Comparison of ENCODE assay signal across 8 mouse cellular contexts in genomic region chr17:34587423-34587811, GRCm38 (mm10). TPM values are rescaled to one million over a fixed set of nuclear protein-coding genes. Genes with fewer than 3 reads are reported as not detected.
DNase-seq lines count a peak whose midpoint lies in the region; ATAC-seq and TF ChIP-seq lines count a peak whose summit lies in the region.

No protein-coding gene starts in this region.

- no peak for TF ChIP-seq CTCF in liver, adult 2 months (IDR thresholded peaks at IDR 0.05; ENCODE audit: low read depth, low read length)

- under 1% methylated on average over 42 of the region's 50 CpGs for WGBS in heart, embryonic 11.5 days (ENCODE audit: insufficient replicate concordance)
- under 1% methylated on average over 48 of the region's 50 CpGs for WGBS in kidney, embryonic 16.5 days
- under 1% methylated on average over 48 of the region's 50 CpGs for WGBS in liver, adult 2 months

- H3K4me2 ChIP-seq in heart, embryonic 11.5 days = peak overlapping the region; percentile 99
- peak overlapping the region; percentile 95 for H3K4me2 ChIP-seq in kidney, embryonic 16.5 days (replicated peaks; ENCODE audit: low read depth, low read length)

- peaks cover 38% of the 10 kb centered on the region for H3K4me1 ChIP-seq in heart, embryonic 11.5 days (ENCODE audit: control insufficient read depth, insufficient read depth, low read length)
- H3K4me1 ChIP-seq in kidney, embryonic 16.5 days (ENCODE audit: insufficient read depth, low read length) = peaks cover 48% of the 10 kb centered on the region
- H3K4me1 ChIP-seq in liver, adult 2 months (ENCODE audit: control insufficient read depth, insufficient read depth, low read length) = peaks cover 10% of the 10 kb centered on the region

- no peaks in the 10 kb centered on the region for H3K36me3 ChIP-seq in heart, embryonic 11.5 days (ENCODE audit: control insufficient read depth, insufficient read depth, low read length)
- H3K36me3 ChIP-seq in kidney, embryonic 16.5 days (ENCODE audit: insufficient read depth, low read length) = no peaks in the 10 kb centered on the region
- no peaks in the 10 kb centered on the region for H3K36me3 ChIP-seq in liver, adult 2 months (ENCODE audit: control insufficient read depth, insufficient read depth, low read length)

- H3K27ac ChIP-seq in heart, embryonic 11.5 days (ENCODE audit: low read depth, low read length) = peak overlapping the region; percentile 93
- peak overlapping the region; percentile 98 for H3K27ac ChIP-seq in kidney, embryonic 16.5 days (ENCODE audit: low read length)
- H3K27ac ChIP-seq in liver, adult 2 months (replicated peaks; ENCODE audit: insufficient read depth, low read depth, low read length) = peak overlapping the region; percentile 94

- TF ChIP-seq POLR2A in liver, adult 2 months (IDR thresholded peaks at IDR 0.05; ENCODE audit: extremely low read depth, insufficient read depth, low read length) = peak; percentile 96

- H3K4me3 ChIP-seq in heart, embryonic 11.5 days (ENCODE audit: low read depth, low read length) = peak overlapping the region; percentile 60
- peak overlapping the region; percentile 68 for H3K4me3 ChIP-seq in kidney, embryonic 16.5 days (ENCODE audit: low read length)
- peak overlapping the region; percentile 83 for H3K4me3 ChIP-seq in liver, adult 2 months (ENCODE audit: insufficient read depth, low read depth, low read length)

- peak overlapping the region; percentile 96 for H3K9ac ChIP-seq in heart, embryonic 11.5 days (ENCODE audit: low read depth, low read length)
- peak overlapping the region; percentile 84 for H3K9ac ChIP-seq in kidney, embryonic 16.5 days (replicated peaks; ENCODE audit: low read length)
- H3K9ac ChIP-seq in liver, adult 2 months (ENCODE audit: low read depth, low read length) = peak overlapping the region; percentile 96

- peak; percentile 77 for ATAC-seq in erythroblast, adult 5-6 weeks (replicated peaks; ENCODE audit: low FRiP score, poor library complexity, severe bottlenecking)
- peak; percentile 74 for ATAC-seq in heart, embryonic 11.5 days (replicated peaks; ENCODE audit: insufficient number of reproducible peaks, low FRiP score, low TSS enrichment)
- peak; percentile 75 for ATAC-seq in kidney, embryonic 16.5 days (ENCODE audit: low FRiP score, low TSS enrichment)
- peak; percentile 49 for ATAC-seq in monocyte, adult 5-6 weeks (replicated peaks; ENCODE audit: insufficient number of reproducible peaks, low FRiP score, low TSS enrichment, poor library complexity, severe bottlenecking)

- no peaks in the 10 kb centered on the region for H3K9me3 ChIP-seq in heart, embryonic 11.5 days (replicated peaks; ENCODE audit: control insufficient read depth, low read length)
- no peaks in the 10 kb centered on the region for H3K9me3 ChIP-seq in kidney, embryonic 16.5 days (ENCODE audit: low read length)

- DNase-seq in B cell, adult 2 months = peak; percentile 99 to 100
- peak; percentile 98 for DNase-seq in brain, adult 2 months (ENCODE audit: low read depth, low spot score)
- peak; percentile 69 for DNase-seq in liver, adult 2 months (ENCODE audit: extremely low read depth, low read depth, low spot score)
- DNase-seq in spleen, postnatal 36 days (ENCODE audit: low spot score in 2 of 2) = peak; percentile 98

- H3K79me2 ChIP-seq in liver, adult 2 months (ENCODE audit: control insufficient read depth, insufficient read depth, low read length) = no peaks in the 10 kb centered on the region

- no peaks in the 10 kb centered on the region for H3K27me3 ChIP-seq in heart, embryonic 11.5 days (ENCODE audit: control insufficient read depth, insufficient read depth, low read length)
- no peaks in the 10 kb centered on the region for H3K27me3 ChIP-seq in kidney, embryonic 16.5 days (ENCODE audit: insufficient read depth, low read length)
- no peaks in the 10 kb centered on the region for H3K27me3 ChIP-seq in liver, adult 2 months (ENCODE audit: control insufficient read depth, insufficient read depth, low read length)

RNA-seq across cellular contexts. Expression of gene Gpsm3, which starts 2.2 kb away (rescaled TPM):
- 69.6 and 82.3 TPM in 2 replicates for total RNA-seq in erythroblast, adult 5-6 weeks (2015; ENCODE audit: low replicate concordance)
- 11.6 and 21.3 TPM in 2 replicates for total RNA-seq in erythroblast, adult 5-6 weeks (2017; ENCODE audit: low replicate concordance)
- 5.7 and 10.3 TPM in 2 replicates for polyA plus RNA-seq in heart, embryonic 11.5 days (2014; fragmentation: Nextera tagmentation; extraction: Ambion mirVana)
- polyA plus RNA-seq in kidney, embryonic 16.5 days (2015; fragmentation: Nextera tagmentation; extraction: Ambion mirVana) = 21.5 and 25.6 TPM in 2 replicates
- total RNA-seq in liver, adult 2 months (2014; rRNA removed) = 0.65 and 0.94 TPM in 2 replicates
- polyA plus RNA-seq in liver, adult 2 months (2012; rRNA removed) = 2.5 and 3.4 TPM in 2 replicates
- 64.4 to 104 TPM (median 95.5 TPM) in 3 replicates for total RNA-seq in monocyte, adult 5-6 weeks (2017)

RNA-seq across cellular contexts. Expression of gene Pbx2, which starts 3.6 kb away (rescaled TPM):
- total RNA-seq in erythroblast, adult 5-6 weeks (2015; ENCODE audit: low replicate concordance) = 8.4 and 10.4 TPM in 2 replicates
- 5.5 and 5.9 TPM in 2 replicates for total RNA-seq in erythroblast, adult 5-6 weeks (2017; ENCODE audit: low replicate concordance)
- polyA plus RNA-seq in heart, embryonic 11.5 days (2014; fragmentation: Nextera tagmentation; extraction: Ambion mirVana) = 11.8 and 12.5 TPM in 2 replicates
- polyA plus RNA-seq in kidney, embryonic 16.5 days (2015; fragmentation: Nextera tagmentation; extraction: Ambion mirVana) = 13.1 and 15.6 TPM in 2 replicates
- 10.9 and 17.1 TPM in 2 replicates for total RNA-seq in liver, adult 2 months (2014; rRNA removed)
- 19.5 and 21.1 TPM in 2 replicates for polyA plus RNA-seq in liver, adult 2 months (2012; rRNA removed)
- total RNA-seq in monocyte, adult 5-6 weeks (2017) = 26.8 to 34.9 TPM (median 30.9 TPM) in 3 replicates

RNA-seq across cellular contexts. Expression of gene Ager, which starts 10.2 kb away (rescaled TPM):
- 0.84 TPM in 1 of 2 replicates, not detected in the other for total RNA-seq in erythroblast, adult 5-6 weeks (2015; ENCODE audit: low replicate concordance)
- total RNA-seq in erythroblast, adult 5-6 weeks (2017; ENCODE audit: low replicate concordance) = 0.26 and 1.7 TPM in 2 replicates
- 3.2 and 4.5 TPM in 2 replicates for polyA plus RNA-seq in heart, embryonic 11.5 days (2014; fragmentation: Nextera tagmentation; extraction: Ambion mirVana)
- 8.8 and 16.8 TPM in 2 replicates for polyA plus RNA-seq in kidney, embryonic 16.5 days (2015; fragmentation: Nextera tagmentation; extraction: Ambion mirVana)
- total RNA-seq in liver, adult 2 months (2014; rRNA removed) = 0.07 and 0.09 TPM in 2 replicates
- 0.21 and 0.29 TPM in 2 replicates for polyA plus RNA-seq in liver, adult 2 months (2012; rRNA removed)
- 3.7 to 7.3 TPM (median 5.1 TPM) in 3 replicates for total RNA-seq in monocyte, adult 5-6 weeks (2017)

RNA-seq across cellular contexts. Expression of gene Rnf5, which starts 16.1 kb away (rescaled TPM):
- total RNA-seq in erythroblast, adult 5-6 weeks (2015; ENCODE audit: low replicate concordance) = 22.2 and 30.2 TPM in 2 replicates
- 4.1 and 6.1 TPM in 2 replicates for total RNA-seq in erythroblast, adult 5-6 weeks (2017; ENCODE audit: low replicate concordance)
- 94.7 and 115 TPM in 2 replicates for polyA plus RNA-seq in heart, embryonic 11.5 days (2014; fragmentation: Nextera tagmentation; extraction: Ambion mirVana)
- polyA plus RNA-seq in kidney, embryonic 16.5 days (2015; fragmentation: Nextera tagmentation; extraction: Ambion mirVana) = 185 and 190 TPM in 2 replicates
- total RNA-seq in liver, adult 2 months (2014; rRNA removed) = 23.0 and 31.5 TPM in 2 replicates
- 155 and 182 TPM in 2 replicates for polyA plus RNA-seq in liver, adult 2 months (2012; rRNA removed)
- total RNA-seq in monocyte, adult 5-6 weeks (2017) = 8.6 to 21.8 TPM (median 14.6 TPM) in 3 replicates

RNA-seq across cellular contexts. Expression of gene Agpat1, which starts 16.6 kb away (rescaled TPM):
- 9.6 and 16.5 TPM in 2 replicates for total RNA-seq in erythroblast, adult 5-6 weeks (2015; ENCODE audit: low replicate concordance)
- total RNA-seq in erythroblast, adult 5-6 weeks (2017; ENCODE audit: low replicate concordance) = 8.2 and 12.4 TPM in 2 replicates
- polyA plus RNA-seq in heart, embryonic 11.5 days (2014; fragmentation: Nextera tagmentation; extraction: Ambion mirVana) = 51.6 and 63.1 TPM in 2 replicates
- 81.8 and 83.1 TPM in 2 replicates for polyA plus RNA-seq in kidney, embryonic 16.5 days (2015; fragmentation: Nextera tagmentation; extraction: Ambion mirVana)
- total RNA-seq in liver, adult 2 months (2014; rRNA removed) = 4.3 and 4.8 TPM in 2 replicates
- 31.8 and 40.5 TPM in 2 replicates for polyA plus RNA-seq in liver, adult 2 months (2012; rRNA removed)
- total RNA-seq in monocyte, adult 5-6 weeks (2017) = 14.3 to 26.9 TPM (median 16.4 TPM) in 3 replicates

Comparison
In these comparisons a context has a peak if more than half of its experiments do, and no peak if none do; other contexts are left out.
1. Peak in every context shown above with its lines: DNase-seq, ATAC-seq, H3K4me3 ChIP-seq and H3K27ac ChIP-seq.